ENCODE assay signal across 12 mouse cellular contexts in genomic region chr13:63957098-63957497, GRCm38 (mm10).
DNase-seq lines count a peak whose midpoint lies in the region.
"Had no signal": no experiment of that assay in that cellular context is flagged by ENCODE, and none has a peak within 500 bp of the region (broad histone marks: within the 10 kb centered on the region; RNA-seq: fewer than 3 reads in every experiment).

No protein-coding gene starts in this region.

- intact Hi-C loops in left cerebral cortex, postnatal 14 days (cut with DNase I), result no loop called here
- intact Hi-C loops in left cerebral cortex, postnatal 36 days (cut with DNase I), result no loop called here

- DNase-seq in left cerebral cortex, postnatal 14 days (ENCODE audit: low spot score in 2 of 2), result peak; percentile 2 to 9
- DNase-seq in left cerebral cortex, postnatal 36 days (ENCODE audit: low spot score in 2 of 2), result no peak
- DNase-seq in brain, adult 2 months (ENCODE audit: low read depth, low spot score), result peak; percentile 6
- DNase-seq in kidney, adult 18-20 months, result peak; percentile 72
- peak; percentile 35 for DNase-seq in lung, postnatal 10 days
- DNase-seq in gastrocnemius, adult 8-10 months (ENCODE audit: low spot score in 2 of 2), result no peak
- DNase-seq in gastrocnemius, adult 18-20 months (ENCODE audit: low spot score), result no peak
- DNase-seq in urinary bladder, adult 18-20 months (ENCODE audit: low spot score in 2 of 2), result no peak
- DNase-seq: cerebellum, adult 8-10 months; gastrocnemius, postnatal 25 days; midbrain, embryonic 14.5 days; thymus, postnatal 4 days had no signal

Comparison
In these comparisons a context has a peak if more than half of its experiments do, and no peak if none do; other contexts are left out.
1. DNase-seq: peak in left cerebral cortex, postnatal 14 days (2 of 2), brain, adult 2 months (single experiment), kidney, adult 18-20 months (single experiment) and lung, postnatal 10 days (single experiment); none in left cerebral cortex, postnatal 36 days (0 of 2), gastrocnemius, adult 8-10 months (0 of 2), gastrocnemius, adult 18-20 months (single experiment) and urinary bladder, adult 18-20 months (0 of 2).